Mouse (Mus musculus) MN1 (cell line): Measurements from ENCODE around the gene E330014E10Rik.
"Not testable (repeated sequence)": the region's sequence is repeated elsewhere in the genome, so short reads cannot be mapped to it uniquely, and the experiment has no call there.

Experiments
- DNase-seq: peaks from one replicate; pipeline ENCODE4 v3.0.0-alpha.2; 2016; ENCODE audit warnings: low spot score

E330014E10Rik gene

DNA sequence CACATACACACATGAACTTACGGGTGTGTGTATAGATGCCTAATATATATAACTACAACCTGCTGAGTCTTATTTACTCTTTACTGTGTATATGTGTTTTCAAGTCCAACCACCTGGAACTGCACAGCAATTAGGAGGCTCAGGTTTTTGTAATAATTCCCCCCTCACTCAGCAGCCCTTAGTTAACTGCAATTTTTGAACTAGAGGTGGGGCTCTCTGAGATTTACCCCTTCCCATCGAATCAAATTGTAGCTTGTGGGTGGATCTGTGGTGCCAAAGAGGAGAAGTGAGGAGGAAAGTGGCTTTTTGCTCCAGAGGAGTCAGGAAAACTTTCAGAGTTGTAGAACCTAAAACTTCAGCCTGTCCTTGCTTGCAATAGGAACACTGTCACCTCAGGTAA lies at the start of gene E330014E10Rik:
TSS of gene E330014E10Rik (plus strand) at position 301 of the 400 bp plus-strand sequence.
- not testable (repeated sequence) for DNase-seq

DNA sequence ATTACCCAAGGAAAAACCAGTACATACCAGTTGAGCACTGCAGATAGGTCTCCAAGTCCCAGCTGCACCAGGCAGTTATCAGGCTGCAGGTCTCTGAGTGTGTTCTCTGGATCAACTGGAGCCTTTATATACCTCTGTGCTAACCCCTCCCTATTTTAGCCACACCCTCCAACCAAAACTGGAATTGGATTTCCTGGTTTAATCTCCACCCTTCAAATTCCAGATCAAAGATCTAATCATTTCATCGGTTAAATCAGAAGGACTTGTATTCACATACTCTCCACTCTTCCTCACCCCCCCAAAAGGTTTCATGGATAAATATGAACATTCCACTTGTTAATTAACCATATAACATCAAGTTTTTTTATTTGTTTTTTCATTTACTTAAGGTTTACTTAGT lies 39.7 kb upstream of the E330014E10Rik start, which contains the start of gene Gm7978:
TSS of gene Gm7978 (minus strand) at position 101 of the 400 bp plus-strand sequence.
- not testable (repeated sequence) for DNase-seq

DNA sequence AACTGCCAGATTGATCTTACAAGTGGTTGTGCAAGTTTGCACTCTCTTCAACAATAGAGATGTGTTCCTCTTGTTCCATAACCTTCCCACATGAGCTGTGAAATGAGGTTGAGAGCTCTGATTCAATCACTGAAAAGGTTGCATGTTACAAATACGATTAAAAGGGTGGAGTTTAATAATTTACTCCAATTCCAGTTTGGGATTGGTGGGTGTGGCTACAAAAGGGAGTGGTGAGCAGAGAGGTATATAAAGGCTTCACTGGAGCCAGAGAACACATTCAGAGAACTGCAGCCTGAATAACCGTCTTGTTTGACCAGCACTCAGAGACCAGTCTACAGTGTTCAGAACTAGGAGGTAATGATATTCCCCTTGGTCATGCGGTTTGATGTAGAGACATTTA lies 34.1 kb upstream of the E330014E10Rik start, which contains the start of gene Gm7982:
TSS of gene Gm7982 (plus strand) at position 301 of the 400 bp plus-strand sequence.
- not testable (repeated sequence) for DNase-seq

DNA sequence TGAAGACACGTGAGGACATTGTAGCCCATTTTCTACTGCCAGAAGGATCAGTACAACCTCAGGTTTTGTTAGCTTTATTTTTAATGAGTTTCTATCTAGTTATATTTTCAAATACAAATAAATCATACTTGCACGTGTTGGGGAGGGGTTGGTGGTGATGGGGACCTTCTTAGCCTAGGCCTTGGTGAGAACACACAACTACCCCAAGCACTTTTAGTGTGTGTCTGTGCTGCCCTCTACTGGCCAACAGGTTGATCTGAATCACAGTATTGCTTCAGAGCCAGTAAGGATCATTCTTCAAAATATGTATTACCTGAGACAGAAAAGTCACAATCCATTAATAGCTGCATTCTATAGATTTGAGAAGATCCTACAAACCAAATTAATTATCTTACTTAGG lies 35.1 kb downstream of the E330014E10Rik start:
- DNase-seq = not testable (repeated sequence)

DNA sequence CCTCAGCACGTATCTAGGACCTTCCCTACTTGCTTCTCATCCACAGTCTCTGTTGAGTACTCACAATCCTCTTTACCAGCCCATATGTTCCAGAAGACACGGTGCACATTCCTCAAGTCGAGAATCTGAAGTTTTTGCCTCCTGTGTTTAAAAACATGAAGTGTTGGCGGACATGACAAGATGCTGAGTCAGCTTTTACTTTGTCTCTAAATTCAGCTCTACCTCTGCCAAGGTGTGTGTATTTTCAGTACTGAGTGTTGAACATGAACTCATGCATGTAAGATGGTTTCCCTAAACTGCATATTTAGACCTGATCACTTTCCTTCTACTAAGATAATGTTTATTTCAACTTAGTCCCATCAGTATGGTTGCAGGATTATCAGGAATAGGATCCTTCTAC lies 60.8 kb downstream of the E330014E10Rik start:
- DNase-seq = no peak

DNA sequence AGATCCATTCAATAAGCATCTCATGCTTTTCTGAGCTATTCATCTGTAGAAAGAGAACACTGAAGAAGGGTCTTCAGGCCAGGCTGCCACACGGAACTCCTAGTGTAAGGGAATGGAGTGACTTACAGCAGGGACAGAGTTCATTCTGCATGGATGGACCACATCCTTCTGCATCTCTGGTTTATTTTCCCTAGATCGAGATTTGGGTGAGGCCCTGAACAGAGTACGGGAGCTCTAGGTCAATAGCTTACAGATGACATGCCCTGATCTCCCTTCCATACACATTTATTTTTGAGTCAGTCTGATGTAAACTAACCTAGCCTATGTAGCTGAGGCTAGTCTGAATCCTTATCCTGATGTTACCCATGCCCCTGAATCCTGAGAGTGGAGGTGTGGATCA lies 78.2 kb downstream of the E330014E10Rik start:
- DNase-seq = no peak
